Mouse (Mus musculus) stomach, postnatal 0 days (tissue): Measurements from ENCODE around the gene Sulf2.

Source experiments
- CTCF ChIP-seq: IDR thresholded peaks from 2 replicates; pipeline ENCODE4 v1.5.1; 2016; ENCODE audit warnings: antibody characterized with exemption, low read depth, mild to moderate bottlenecking, moderate library complexity
- EP300 ChIP-seq: optimal IDR thresholded peaks from 2 replicates; pipeline ENCODE3; 2016; ENCODE audit warnings: antibody characterized with exemption

GRCm38 (mm10) chr2:166203647-166204046 is 48.2 kb upstream of the Sulf2 start:
- no peak for TF ChIP-seq EP300
- TF ChIP-seq CTCF: no peak
